Mouse (Mus musculus) brain, embryonic 14.5 days (tissue): Measurements from ENCODE around the gene Slc9a2.

Experiments used
- CTCF ChIP-seq: fragments of 200-500 bp; IDR thresholded peaks from 2 replicates; pipeline ENCODE4 v1.5.1; 2012; ENCODE audit warnings: inconsistent platforms, mild to moderate bottlenecking, moderate library complexity, borderline replicate concordance; ENCODE audit not compliant: insufficient read depth, insufficient read length; ENCODE audit errors: extremely low read depth
- POLR2A ChIP-seq: fragments of 200-500 bp; IDR thresholded peaks from 2 replicates; pipeline ENCODE4 v1.6.1; 2012; ENCODE audit warnings: mild to moderate bottlenecking, inconsistent platforms, borderline replicate concordance; ENCODE audit not compliant: poor library complexity, insufficient read depth, insufficient read length, severe bottlenecking; ENCODE audit errors: extremely low read depth

DNA sequence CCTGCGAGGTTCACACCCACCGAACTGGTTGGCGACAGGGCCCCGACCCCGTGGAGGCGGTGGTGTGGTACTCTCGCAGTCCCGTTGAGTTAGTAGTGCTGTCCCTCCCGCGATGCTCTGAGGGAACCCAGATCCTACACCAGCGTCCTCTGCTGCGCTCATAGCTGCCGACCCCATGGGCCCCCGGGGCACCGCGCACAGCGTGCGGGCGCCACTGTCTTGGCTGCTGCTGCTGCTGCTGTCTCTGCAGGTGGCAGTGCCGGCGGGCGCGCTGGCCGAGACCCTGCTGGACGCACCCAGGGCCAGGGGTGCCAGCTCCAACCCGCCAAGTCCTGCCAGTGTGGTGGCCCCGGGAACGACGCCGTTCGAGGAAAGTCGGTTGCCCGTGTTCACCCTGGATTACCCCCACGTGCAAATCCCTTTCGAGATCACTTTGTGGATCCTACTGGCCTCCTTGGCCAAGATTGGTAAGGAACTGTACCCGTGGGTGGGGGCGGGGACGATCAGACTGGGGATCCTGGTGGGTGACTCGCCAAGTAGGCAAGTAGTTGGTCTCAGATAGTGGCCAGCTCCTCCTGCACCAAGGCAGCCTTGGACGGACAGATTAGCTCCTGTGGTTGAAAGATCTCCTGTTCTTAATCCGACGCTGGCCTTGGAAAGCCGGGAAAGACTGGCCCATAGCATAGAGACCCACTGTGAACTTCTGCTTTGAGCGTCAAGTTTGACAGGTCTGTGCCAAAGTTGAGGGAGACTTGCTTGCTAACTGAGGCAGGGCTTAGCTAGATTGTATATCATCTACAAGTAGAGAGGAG lies 1.5 kb downstream of the Slc9a2 start:
- TF ChIP-seq POLR2A: no peak
- TF ChIP-seq CTCF: no peak
